Mouse (Mus musculus): ENCODE data around the gene Rnf152. TPM values are rescaled to one million over a fixed set of nuclear protein-coding genes. Genes with fewer than 3 reads are reported as not detected.

Rnf152 gene
- total and polyA plus RNA-seq, 3 experiments: under 0.01 TPM; not detected in 2

DNA sequence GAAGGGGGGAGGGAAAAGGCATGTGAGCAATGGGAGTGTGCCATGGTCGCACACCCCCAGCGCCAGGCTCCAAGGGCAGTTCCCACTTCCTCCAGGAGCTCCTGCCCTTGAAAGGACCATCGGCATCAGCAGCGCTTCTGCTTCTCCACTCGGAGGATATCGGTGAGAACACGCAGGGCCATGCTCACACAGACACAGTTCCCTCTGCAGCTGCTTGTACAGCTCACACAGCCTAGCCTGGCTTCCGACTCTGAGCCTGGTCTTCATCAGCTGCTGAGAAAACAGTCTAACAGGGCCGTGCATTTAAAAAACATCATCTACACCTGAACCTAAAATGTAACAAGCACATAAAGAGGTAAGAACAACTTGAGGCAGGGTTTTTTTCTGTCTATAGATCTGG is 54.7 kb downstream of the Rnf152 start:
- Histone ChIP-seq H3K36me3 (replicated peaks in 1 of 2; ENCODE audit: control insufficient read depth in 1 of 2, insufficient read depth in 1 of 2, low read length in 1 of 2) (no peaks in the 10 kb centered on the region), H3K79me2 (replicated peaks; ENCODE audit: control insufficient read depth, extremely low read depth, insufficient read depth, poor library complexity, severe bottlenecking) (no peaks in the 10 kb centered on the region), H3K9ac (ENCODE audit: insufficient read depth, low read depth) (no peak overlapping the region), H3K4me3 (replicated peaks in 1 of 3; ENCODE audit: low read depth in 2 of 3, low read length in 2 of 3, poor library complexity in 1 of 3) (no peak overlapping the region), H3K4me2 (ENCODE audit: insufficient read depth, low read depth, poor library complexity, severe bottlenecking) (no peak overlapping the region), H3K27me3 (replicated peaks) (peaks cover 82% of the 10 kb centered on the region), H3K4me1 (ENCODE audit: control insufficient read depth in 1 of 2, insufficient read depth in 2 of 2) (no peaks in the 10 kb centered on the region), H3K27ac (ENCODE audit: insufficient read depth, low read depth) (no peak overlapping the region), H3K9me3 (replicated peaks; ENCODE audit: low read length) (no peaks in the 10 kb centered on the region)
- no peak for TF ChIP-seq ZNF384 (IDR thresholded peaks at IDR 0.05; ENCODE audit: low read depth, low read length)
- dilution Hi-C loops (cut with MboI; ENCODE audit: extremely low pct_ligation_motif_present, extremely low pct_unique_long_range_greater_than_20kb, low sequenced_read_pairs) (no loop called here), in situ Hi-C loops (cut with MboI; ENCODE audit: low pct_ligation_motif_present, low pct_unique_long_range_greater_than_20kb, low sequenced_read_pairs) (no loop called here)
- no peak for DNase-seq (ENCODE audit: extremely low read depth)

DNA sequence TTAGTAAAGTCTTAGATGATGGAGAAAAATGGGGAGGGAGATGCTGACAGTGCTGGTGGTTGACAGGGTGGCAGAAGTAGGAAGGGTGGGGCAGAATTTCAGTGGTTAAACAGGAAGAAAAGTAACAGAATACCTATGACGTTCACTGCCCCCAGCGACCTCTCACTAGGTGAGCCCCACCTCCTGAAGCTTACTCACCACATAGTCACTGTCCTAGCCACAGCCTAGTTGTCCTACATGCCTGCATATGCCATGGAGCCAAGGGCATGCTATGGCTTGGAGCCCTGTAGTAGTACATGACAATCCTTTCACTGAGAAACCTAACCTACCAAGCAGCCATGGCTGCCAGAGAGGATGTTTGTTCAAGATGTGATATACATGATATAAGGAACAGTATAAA is 64.7 kb downstream of the Rnf152 start:
- H3K9ac ChIP-seq (ENCODE audit: insufficient read depth, low read depth): no peak overlapping the region
- H3K27ac ChIP-seq (ENCODE audit: insufficient read depth, low read depth): no peak overlapping the region
- no peak overlapping the region for H3K4me3 ChIP-seq (replicated peaks in 1 of 3; ENCODE audit: low read depth in 2 of 3, low read length in 2 of 3, poor library complexity in 1 of 3)
- no peak for TF ChIP-seq MAZ (IDR thresholded peaks at IDR 0.05; ENCODE audit: low read depth, low read length)
- TF ChIP-seq POLR2AphosphoS2 (IDR thresholded peaks at IDR 0.05; ENCODE audit: low read depth, low read length): no peak
- TF ChIP-seq UBTF (IDR thresholded peaks at IDR 0.05; ENCODE audit: low read depth, low read length): no peak
- TF ChIP-seq CHD2 (IDR thresholded peaks at IDR 0.05; ENCODE audit: low read length): no peak
- no peak for TF ChIP-seq CHD1 (IDR thresholded peaks at IDR 0.05; ENCODE audit: low read depth, low read length)
- no peak for TF ChIP-seq TCF12 (IDR thresholded peaks at IDR 0.05; ENCODE audit: low read depth, low read length)
- no peak for TF ChIP-seq NRF1 (IDR thresholded peaks at IDR 0.05; ENCODE audit: low read depth, low read length)
- H3K79me2 ChIP-seq (replicated peaks; ENCODE audit: control insufficient read depth, extremely low read depth, insufficient read depth, poor library complexity, severe bottlenecking): no peaks in the 10 kb centered on the region
- no peaks in the 10 kb centered on the region for H3K9me3 ChIP-seq (replicated peaks; ENCODE audit: low read length)
- in situ Hi-C loops (cut with MboI; ENCODE audit: low pct_ligation_motif_present, low pct_unique_long_range_greater_than_20kb, low sequenced_read_pairs) (no loop called here), dilution Hi-C loops (cut with MboI; ENCODE audit: extremely low pct_ligation_motif_present, extremely low pct_unique_long_range_greater_than_20kb, low sequenced_read_pairs) (no loop called here)
- DNase-seq (ENCODE audit: extremely low read depth): no peak
- H3K36me3 ChIP-seq (replicated peaks in 1 of 2; ENCODE audit: control insufficient read depth in 1 of 2, insufficient read depth in 1 of 2, low read length in 1 of 2): no peaks in the 10 kb centered on the region
- H3K4me2 ChIP-seq (ENCODE audit: insufficient read depth, low read depth, poor library complexity, severe bottlenecking): no peak overlapping the region
- peaks cover 79% of the 10 kb centered on the region for H3K27me3 ChIP-seq (replicated peaks)
- 0 out of 4 replicates have a peak, but pooled peaks cover 0 to 2% of the 10 kb centered on the region in 2 experiments for H3K4me1 ChIP-seq (ENCODE audit: control insufficient read depth in 1 of 2, insufficient read depth in 2 of 2)

DNA sequence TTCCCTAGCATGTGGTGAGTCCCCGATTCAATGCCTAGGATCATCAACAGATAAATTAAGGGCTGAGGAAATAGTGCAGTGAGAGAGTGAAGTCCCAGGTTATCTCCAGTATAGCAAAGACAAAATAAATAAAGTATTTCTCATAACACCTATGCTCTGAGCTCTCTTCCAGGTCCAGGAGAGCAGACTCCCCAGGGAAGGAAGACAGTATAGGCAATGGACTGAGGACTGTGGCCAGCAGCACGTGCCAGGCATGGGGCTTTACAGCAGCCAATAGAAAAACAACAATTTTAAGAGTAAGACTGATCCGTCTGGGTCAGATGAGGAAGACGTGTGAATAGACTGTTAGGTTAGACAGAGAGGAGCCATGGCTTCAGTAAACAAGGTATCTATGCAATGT is 69.0 kb downstream of the Rnf152 start:
- Histone ChIP-seq H3K9ac (ENCODE audit: insufficient read depth, low read depth) (no peak overlapping the region), H3K4me3 (replicated peaks in 1 of 3; ENCODE audit: low read depth in 2 of 3, low read length in 2 of 3, poor library complexity in 1 of 3) (no peak overlapping the region), H3K27ac (ENCODE audit: insufficient read depth, low read depth) (no peak overlapping the region), H3K9me3 (replicated peaks; ENCODE audit: low read length) (no peaks in the 10 kb centered on the region), H3K79me2 (replicated peaks; ENCODE audit: control insufficient read depth, extremely low read depth, insufficient read depth, poor library complexity, severe bottlenecking) (no peaks in the 10 kb centered on the region), H3K4me2 (ENCODE audit: insufficient read depth, low read depth, poor library complexity, severe bottlenecking) (no peak overlapping the region), H3K27me3 (replicated peaks) (peaks cover 79% of the 10 kb centered on the region), H3K4me1 (ENCODE audit: control insufficient read depth in 1 of 2, insufficient read depth in 2 of 2) (0 out of 4 replicates have a peak, but pooled peaks cover 0 to 2% of the 10 kb centered on the region in 2 experiments), H3K36me3 (replicated peaks in 1 of 2; ENCODE audit: control insufficient read depth in 1 of 2, insufficient read depth in 1 of 2, low read length in 1 of 2) (no peaks in the 10 kb centered on the region)
- in situ Hi-C loops (cut with MboI; ENCODE audit: low pct_ligation_motif_present, low pct_unique_long_range_greater_than_20kb, low sequenced_read_pairs): no loop called here
- DNase-seq (ENCODE audit: extremely low read depth): no peak
- dilution Hi-C loops (cut with MboI; ENCODE audit: extremely low pct_ligation_motif_present, extremely low pct_unique_long_range_greater_than_20kb, low sequenced_read_pairs): no loop called here
- TF ChIP-seq MAZ (IDR thresholded peaks at IDR 0.05; ENCODE audit: low read depth, low read length) (no peak), HCFC1 (IDR thresholded peaks at IDR 0.05; ENCODE audit: low read depth, low read length) (no peak), KAT2A (IDR thresholded peaks at IDR 0.05; ENCODE audit: insufficient replicate concordance, low read length) (no peak), EP300 (IDR thresholded peaks at IDR 0.05; ENCODE audit: low read length) (no peak), MXI1 (IDR thresholded peaks at IDR 0.05; ENCODE audit: low read depth, low read length) (no peak), NRF1 (IDR thresholded peaks at IDR 0.05; ENCODE audit: low read depth, low read length) (no peak), SIN3A (IDR thresholded peaks at IDR 0.05; ENCODE audit: low read length) (no peak), BHLHE40 (IDR thresholded peaks at IDR 0.05; ENCODE audit: low read depth, low read length) (no peak), JUN (IDR thresholded peaks at IDR 0.05; ENCODE audit: insufficient read depth, low read depth, low read length) (no peak)

Data from CH12.LX (cell line).